Comparison of ENCODE assay signal across 1 mouse cellular context in the genomic region with DNA sequence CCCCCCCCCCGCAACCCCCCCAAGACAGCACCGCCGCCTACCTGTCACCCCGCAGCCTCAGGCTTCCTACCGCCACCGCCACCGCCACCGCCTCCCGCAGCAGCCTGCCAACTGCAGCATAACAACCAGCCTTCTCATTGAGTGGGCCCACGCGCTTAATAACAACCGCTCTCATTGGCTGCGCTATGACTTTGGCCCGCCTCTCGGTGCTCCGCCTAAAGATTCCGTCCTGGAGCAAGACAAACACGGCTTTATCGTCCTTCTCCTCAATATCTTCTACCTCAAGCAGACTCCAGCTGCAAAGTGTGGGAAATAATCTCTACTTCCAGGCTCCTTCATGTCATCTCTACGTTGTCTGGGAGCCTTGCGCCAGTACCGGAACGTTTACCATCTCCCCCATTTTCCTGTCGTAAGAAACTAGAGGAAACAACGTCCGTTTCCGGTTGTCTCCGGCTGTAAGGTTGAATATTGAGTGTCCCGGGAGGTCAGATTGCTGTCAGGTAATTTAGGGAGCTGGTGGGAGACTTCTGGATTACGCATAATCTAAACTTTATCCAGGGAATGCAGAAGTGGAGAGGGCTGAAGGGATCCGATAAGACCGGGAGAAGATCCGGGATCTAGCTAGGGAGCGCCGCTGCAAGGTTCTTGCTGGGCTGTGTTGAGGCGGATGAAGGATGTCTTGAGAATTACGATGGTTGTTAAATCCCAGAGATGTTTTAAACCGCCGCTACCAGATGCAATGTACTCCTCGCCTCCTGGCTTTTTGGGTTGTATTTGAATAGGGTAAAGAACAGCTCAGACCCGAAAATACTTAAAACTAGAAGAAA.
A peak's percentile ranks its signal among the peaks of the same experiment; 100 is the strongest.
TF ChIP-seq lines count a peak whose summit lies in the region.

A gene (minus strand): TSS at position 153 of the 827 bp plus-strand sequence.
A gene (plus strand): TSS at position 214 of the 827 bp plus-strand sequence.

TF ChIP-seq in MEL, 35 proteins besides CTCF, POLR2A, EP300 and RAD21 (continued from another document):
- TF ChIP-seq SMC3 (IDR thresholded peaks at IDR 0.05; ENCODE audit: low read depth, low read length) (no peak), HCFC1 (IDR thresholded peaks at IDR 0.05; ENCODE audit: low read depth, low read length) (peak; percentile 92), ZKSCAN1 (IDR thresholded peaks at IDR 0.05; ENCODE audit: low read depth, low read length) (no peak), CHD1 (IDR thresholded peaks at IDR 0.05; ENCODE audit: low read depth, low read length) (no peak), SIN3A (IDR thresholded peaks at IDR 0.05; ENCODE audit: low read length) (peak; percentile 86; the same call in 1 of the 2 replicates), NELFE (IDR thresholded peaks at IDR 0.05; ENCODE audit: low read depth, low read length) (peak; percentile 86), TAL1 (IDR thresholded peaks at IDR 0.05; ENCODE audit: low read length) (no peak), GATA1 (IDR thresholded peaks at IDR 0.05; ENCODE audit: low read depth, low read length) (no peak), MAFK (IDR thresholded peaks at IDR 0.05; ENCODE audit: borderline replicate concordance, low read depth, low read length) (no peak), JUND (IDR thresholded peaks at IDR 0.05; ENCODE audit: low read depth, low read length) (no peak), MEF2A (IDR thresholded peaks at IDR 0.05; ENCODE audit: extremely low read depth, insufficient replicate concordance, low read depth, low read length, poor library complexity, severe bottlenecking) (no peak), MXI1 (IDR thresholded peaks at IDR 0.05; ENCODE audit: low read depth, low read length) (peak; percentile 82), USF2 (IDR thresholded peaks at IDR 0.05; ENCODE audit: borderline replicate concordance in 1 of 2, insufficient read depth in 1 of 2, low read depth in 1 of 2, low read length in 2 of 2) (no peak), UBTF (IDR thresholded peaks at IDR 0.05; ENCODE audit: borderline replicate concordance, insufficient read depth, low read depth, low read length) (no peak), POLR2AphosphoS2 (IDR thresholded peaks at IDR 0.05; ENCODE audit: low read length) (peak; percentile 72), TBP (IDR thresholded peaks at IDR 0.05; ENCODE audit: low read depth, low read length) (peak; percentile 82)
